Mouse (Mus musculus) kidney, postnatal 0 days (tissue): ENCODE results near the gene Diras2. TPM values are rescaled to one million over a fixed set of nuclear protein-coding genes. Genes with fewer than 3 reads are reported as not detected.
A peak's percentile ranks its signal among the peaks of the same experiment; 100 is the strongest.

ENCODE experiments used
- ATAC-seq: fragments of 200-750 bp; cut with Nextera tagmentation; replicated peaks from 2 replicates; pipeline ENCODE4 v1.8.0; 2017; ENCODE audit warnings: low read depth, moderate number of reproducible peaks, moderate TSS enrichment, moderate library complexity; ENCODE audit not compliant: low FRiP score
- DNase-seq: peaks from one replicate; pipeline ENCODE4 v3.0.0-alpha.2; 2016; ENCODE audit warnings: low spot score
- H3K27ac ChIP-seq: fragments of 300-500 bp; sonication (generic); 2 replicates; pipeline ENCODE4 v1.5.1; 2014; ENCODE audit warnings: mild to moderate bottlenecking
- H3K27me3 ChIP-seq: fragments of 300-500 bp; sonication (generic); 2 replicates; pipeline ENCODE4 v1.6.1; 2014; ENCODE audit warnings: low read length, mixed read lengths; ENCODE audit not compliant: insufficient read depth
- H3K36me3 ChIP-seq: fragments of 300-500 bp; sonication (generic); 2 replicates; pipeline ENCODE4 v1.6.1; 2014; ENCODE audit warnings: low read length, mixed read lengths; ENCODE audit not compliant: insufficient read depth
- H3K4me1 ChIP-seq: fragments of 300-500 bp; sonication (generic); replicated peaks from 2 replicates; pipeline ENCODE4 v1.6.1; 2014; ENCODE audit warnings: antibody characterized with exemption, low read length, mixed read lengths; ENCODE audit not compliant: insufficient read depth
- H3K4me2 ChIP-seq: fragments of 300-500 bp; sonication (generic); 2 replicates; pipeline ENCODE4 v1.6.1; 2014; ENCODE audit warnings: mild to moderate bottlenecking, low read length, moderate library complexity, mixed read lengths
- H3K4me3 ChIP-seq: fragments of 300-500 bp; sonication (generic); replicated peaks from 2 replicates; pipeline ENCODE4 v1.5.1; 2014; ENCODE audit warnings: low read depth, low read length
- H3K9ac ChIP-seq: fragments of 300-500 bp; sonication (generic); 2 replicates; pipeline ENCODE4 v1.6.1; 2014; ENCODE audit warnings: low read depth, low read length
- H3K9me3 ChIP-seq: fragments of 300-500 bp; sonication (generic); replicated peaks from 2 replicates; pipeline ENCODE4 v1.6.1; 2016; ENCODE audit warnings: low read length, inconsistent platforms, mixed read lengths
- CTCF ChIP-seq: IDR thresholded peaks from 2 replicates; pipeline ENCODE4 v1.5.1; 2016; ENCODE audit warnings: antibody characterized with exemption, low read depth, mild to moderate bottlenecking, moderate library complexity
- WGBS: fragments of 180-500 bp; shearing (Covaris S2); extraction: QIAGEN DNeasy Blood & Tissue Kit; methylation state at CpG from one replicate; pipeline ENCODE4 v1.1.7; 2014; 5-methylcytosine and 5-hydroxymethylcytosine counted together
- polyA plus RNA-seq: library from polyadenylated mRNA; unstranded; fragments of >200 nt; fragmentation: Nextera tagmentation; extraction: Ambion mirVana; gene quantifications from 2 replicates; pipeline ENCODE4 v1.2.1, GENCODE M21; 2015

Gene Diras2
- polyA plus RNA-seq, 1 experiment from 2014 or later = 0.04 TPM

DNA sequence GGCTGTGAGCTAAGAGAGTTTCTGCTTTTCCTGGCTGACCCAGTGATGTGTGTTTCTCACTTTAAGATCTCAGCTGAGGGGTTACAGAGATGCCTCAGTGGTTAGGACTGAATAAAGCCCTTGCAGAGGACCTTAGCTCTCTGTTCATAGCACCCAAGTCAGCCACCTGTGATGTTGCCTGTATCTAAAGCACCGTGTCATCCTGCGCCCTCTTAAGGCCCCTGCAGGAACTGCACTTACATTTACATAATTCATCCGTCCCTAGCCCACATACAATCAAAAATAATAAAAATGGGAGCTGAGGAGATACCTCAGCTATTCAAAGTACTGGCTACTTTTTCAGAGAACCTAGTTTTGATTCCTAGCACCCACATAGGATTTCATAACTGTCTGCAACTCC is 54.9 kb downstream of the Diras2 start:
- Histone ChIP-seq H3K4me3 (no peak overlapping the region), H3K36me3 (no peaks in the 10 kb centered on the region), H3K9ac (no peak overlapping the region), H3K27me3 (no peaks in the 10 kb centered on the region), H3K4me2 (no peak overlapping the region), H3K9me3 (no peaks in the 10 kb centered on the region), H3K4me1 (no peaks in the 10 kb centered on the region), H3K27ac (no peak overlapping the region)
- DNase-seq = no peak
- peak; percentile 52; the same call in 1 of the 2 replicates for TF ChIP-seq CTCF
- no peak for ATAC-seq
- WGBS = 63% methylated on average over 3 of the region's 3 CpGs

GRCm38 (mm10) chr13:52475264-52475663 is 55.8 kb downstream of the Diras2 start:
- Histone ChIP-seq H3K9ac (no peak overlapping the region), H3K27me3 (no peaks in the 10 kb centered on the region), H3K4me1 (no peaks in the 10 kb centered on the region), H3K9me3 (no peaks in the 10 kb centered on the region), H3K36me3 (no peaks in the 10 kb centered on the region), H3K4me2 (no peak overlapping the region), H3K27ac (no peak overlapping the region), H3K4me3 (no peak overlapping the region)
- no peak for TF ChIP-seq CTCF
- WGBS = 75% methylated on average over 10 of the region's 10 CpGs
- no peak for ATAC-seq
- DNase-seq = no peak

GRCm38 (mm10) chr13:52474807-52475206 is 56.3 kb downstream of the Diras2 start:
- Histone ChIP-seq H3K4me1 (no peaks in the 10 kb centered on the region), H3K9me3 (no peaks in the 10 kb centered on the region), H3K4me3 (no peak overlapping the region), H3K4me2 (no peak overlapping the region), H3K36me3 (no peaks in the 10 kb centered on the region), H3K27ac (no peak overlapping the region), H3K9ac (no peak overlapping the region), H3K27me3 (no peaks in the 10 kb centered on the region)
- 73% methylated on average over 3 of the region's 3 CpGs for WGBS
- DNase-seq (peak; percentile 20), ATAC-seq (no peak)
- TF ChIP-seq CTCF = no peak

GRCm38 (mm10) chr13:52469795-52470690 is 61.0 kb downstream of the Diras2 start:
- ATAC-seq = no peak
- no peak for TF ChIP-seq CTCF

GRCm38 (mm10) chr13:52465141-52465540 is 65.9 kb downstream of the Diras2 start:
- Histone ChIP-seq H3K4me1 (no peaks in the 10 kb centered on the region), H3K4me3 (no peak overlapping the region), H3K27me3 (no peaks in the 10 kb centered on the region), H3K9ac (no peak overlapping the region), H3K27ac (no peak overlapping the region), H3K9me3 (no peaks in the 10 kb centered on the region), H3K4me2 (no peak overlapping the region), H3K36me3 (no peaks in the 10 kb centered on the region)
- WGBS = 30% methylated on average over 6 of the region's 6 CpGs
- no peak for TF ChIP-seq CTCF
- DNase-seq = no peak
- ATAC-seq = no peak

More at GRCm38 (mm10) chr13:52469795-52470690, 61.0 kb downstream of the Diras2 start:
- whole genome bisulfite sequencing = 43% methylated on average over 10 of the region's 10 CpGs
- no peak overlapping the region for H3K4me3 ChIP-seq
- H3K4me2 ChIP-seq = no peak overlapping the region
- no peaks in the 10 kb centered on the region for H3K36me3 ChIP-seq
- no peak overlapping the region for H3K27ac ChIP-seq
- no peak for DNase-seq
- no peaks in the 10 kb centered on the region for H3K4me1 ChIP-seq
- H3K9me3 ChIP-seq = no peaks in the 10 kb centered on the region
- no peak overlapping the region for H3K9ac ChIP-seq
- no peaks in the 10 kb centered on the region for H3K27me3 ChIP-seq

DNA sequence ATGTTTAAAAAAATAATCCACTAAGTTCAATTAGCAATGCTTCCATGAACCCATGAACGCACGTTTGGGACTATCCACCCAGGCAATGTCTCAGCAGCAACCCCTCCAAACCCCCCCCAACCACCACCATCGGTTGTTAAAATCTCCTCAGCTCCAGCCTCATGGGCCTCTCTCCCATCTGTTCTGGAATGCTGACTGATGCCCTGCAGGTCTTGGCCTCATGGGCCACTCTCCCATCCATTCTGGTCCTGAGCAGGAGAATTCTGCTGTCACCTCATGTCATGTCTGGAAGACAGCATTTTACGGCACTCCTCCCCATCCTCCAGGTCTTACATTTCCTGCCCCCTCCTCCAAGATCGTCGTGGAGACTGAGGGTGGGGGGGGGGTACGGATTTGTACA is 71.1 kb downstream of the Diras2 start:
- DNase-seq (no peak), ATAC-seq (no peak)
- no peak for TF ChIP-seq CTCF
- Histone ChIP-seq H3K4me3 (no peak overlapping the region), H3K9ac (no peak overlapping the region), H3K27me3 (no peaks in the 10 kb centered on the region), H3K9me3 (no peaks in the 10 kb centered on the region), H3K27ac (no peak overlapping the region), H3K4me2 (no peak overlapping the region), H3K4me1 (no peaks in the 10 kb centered on the region), H3K36me3 (no peaks in the 10 kb centered on the region)
- WGBS = 33% methylated on average over 7 of the region's 7 CpGs
